Mouse (Mus musculus) spleen, adult 2 months (tissue): ENCODE results near the gene Slc5a5. TPM values are rescaled to one million over a fixed set of nuclear protein-coding genes. Genes with fewer than 3 reads are reported as not detected.

ENCODE experiments used
- DNase-seq, 2 experiments: peaks; one replicate each; pipeline versions ENCODE4 v3.0.0 to v3.0.0-alpha.2; 2012 to 2021; ENCODE audit warnings: low spot score in 2 of 2, low read depth in 1 of 2
- H3K27ac ChIP-seq: fragments of 200-500 bp; 2 replicates; pipeline ENCODE4 v1.5.1; 2012; ENCODE audit warnings: low read length, inconsistent platforms; ENCODE audit not compliant: insufficient read depth
- H3K27me3 ChIP-seq: fragments of 200-500 bp; 2 replicates; pipeline ENCODE4 v1.6.1; 2012; ENCODE audit warnings: mild to moderate bottlenecking, moderate library complexity, low read length, inconsistent platforms; ENCODE audit not compliant: control insufficient read depth, insufficient read depth
- H3K36me3 ChIP-seq: fragments of 200-500 bp; 2 replicates; pipeline ENCODE4 v1.6.1; 2012; ENCODE audit warnings: mild to moderate bottlenecking, low read length, inconsistent platforms; ENCODE audit not compliant: control insufficient read depth, insufficient read depth
- H3K4me1 ChIP-seq: fragments of 200-500 bp; 2 replicates; pipeline ENCODE4 v1.6.1; 2011; ENCODE audit warnings: inconsistent platforms; ENCODE audit not compliant: control insufficient read depth, insufficient read depth, insufficient read length
- H3K4me3 ChIP-seq: fragments of 200-500 bp; 2 replicates; pipeline ENCODE4 v1.5.1; 2011; ENCODE audit warnings: mild to moderate bottlenecking, inconsistent platforms; ENCODE audit not compliant: insufficient read depth, insufficient read length; ENCODE audit errors: extremely low read depth
- CTCF ChIP-seq: fragments of 200-500 bp; IDR thresholded peaks from 2 replicates; pipeline ENCODE4 v1.5.1; 2011; ENCODE audit warnings: mild to moderate bottlenecking, inconsistent platforms; ENCODE audit not compliant: insufficient read depth, insufficient read length, insufficient replicate concordance; ENCODE audit errors: extremely low read depth
- POLR2A ChIP-seq: fragments of 200-500 bp; IDR thresholded peaks from 2 replicates; pipeline ENCODE4 v1.6.1; 2011; ENCODE audit warnings: low read depth, low read length, inconsistent platforms
- WGBS: fragments of 180-500 bp; shearing (Covaris S2); methylation state at CpG from one replicate; pipeline ENCODE4 v1.1.7; 2018; 5-methylcytosine and 5-hydroxymethylcytosine counted together
- polyA plus RNA-seq: library from polyadenylated mRNA; depleted of rRNA; stranded (reverse); fragments of >200 nt; gene quantifications from 2 replicates; pipeline ENCODE4 v1.2.3, GENCODE M21; 2012

Slc5a5 gene
- polyA plus RNA-seq, 1 experiment = 1.0 TPM

- H3K4me1 ChIP-seq = no peaks in the 10 kb centered on the region
- DNase-seq = no peak
- no peak overlapping the region for H3K4me3 ChIP-seq
- whole genome bisulfite sequencing = 96% methylated on average over 30 of the region's 30 CpGs
- TF ChIP-seq CTCF = no peak
- no peak for TF ChIP-seq POLR2A
- no peak overlapping the region for H3K27ac ChIP-seq
- peaks cover 46% of the 10 kb centered on the region for H3K36me3 ChIP-seq
- no peaks in the 10 kb centered on the region for H3K27me3 ChIP-seq
Observed at GRCm38 (mm10) chr8:70912955-70913354, 20.4 kb upstream of the Slc5a5 start.

GRCm38 (mm10) chr8:70911596-70911995 is 19.0 kb upstream of the Slc5a5 start:
- Histone ChIP-seq H3K4me3 (no peak overlapping the region), H3K4me1 (peaks cover 4% of the 10 kb centered on the region; the same call in 1 of the 2 replicates), H3K27me3 (no peaks in the 10 kb centered on the region), H3K36me3 (peaks cover 38% of the 10 kb centered on the region), H3K27ac (no peak overlapping the region)
- WGBS = 93% methylated on average over 5 of the region's 5 CpGs
- DNase-seq = no peak
- TF ChIP-seq POLR2A (no peak), CTCF (no peak)

GRCm38 (mm10) chr8:70907518-70907917 is 15.0 kb upstream of the Slc5a5 start:
- TF ChIP-seq CTCF (no peak), POLR2A (no peak)
- Histone ChIP-seq H3K27me3 (no peaks in the 10 kb centered on the region), H3K36me3 (peaks cover 3% of the 10 kb centered on the region; the same call in 1 of the 2 replicates), H3K4me1 (peaks cover 12% of the 10 kb centered on the region; the same call in 1 of the 2 replicates), H3K27ac (no peak overlapping the region), H3K4me3 (no peak overlapping the region)
- WGBS = 78% methylated on average over 2 of the region's 2 CpGs
- no peak for DNase-seq

- DNase-seq = peak; percentile 38 to 63
- TF ChIP-seq CTCF = no peak
- peak; percentile 50; the same call in 1 of the 2 replicates for TF ChIP-seq POLR2A
- Histone ChIP-seq H3K27me3 (no peaks in the 10 kb centered on the region), H3K27ac (peak within 1 kb of the TSS; percentile 86), H3K4me1 (peaks cover 12% of the 10 kb centered on the region; the same call in 1 of the 2 replicates), H3K4me3 (peak within 1 kb of the TSS; percentile 86), H3K36me3 (no peaks in the 10 kb centered on the region)
- under 1% methylated on average over 78 of the region's 86 CpGs for WGBS
Observed at GRCm38 (mm10) chr8:70905831-70906736, 13.5 kb upstream of the Slc5a5 start, which contains the start of gene Map1s. Gene Map1s (plus strand): TSS chr8:70905932.

- peak overlapping the region; percentile 86; the same call in 1 of the 2 replicates for H3K27ac ChIP-seq
- WGBS = 4% methylated on average over 8 of the region's 8 CpGs
- no peak for DNase-seq
- peaks cover 12% of the 10 kb centered on the region; the same call in 1 of the 2 replicates for H3K4me1 ChIP-seq
- H3K27me3 ChIP-seq = no peaks in the 10 kb centered on the region
- no peak for TF ChIP-seq CTCF
- TF ChIP-seq POLR2A = no peak
- H3K36me3 ChIP-seq = no peaks in the 10 kb centered on the region
- H3K4me3 ChIP-seq = peak overlapping the region; percentile 86
Observed at GRCm38 (mm10) chr8:70905463-70905830, 12.9 kb upstream of the Slc5a5 start.

GRCm38 (mm10) chr8:70904532-70904931 is 12.0 kb upstream of the Slc5a5 start:
- no peak for DNase-seq
- H3K4me3 ChIP-seq = no peak overlapping the region
- no peaks in the 10 kb centered on the region for H3K36me3 ChIP-seq
- WGBS = 19% methylated on average over 4 of the region's 4 CpGs
- no peaks in the 10 kb centered on the region for H3K27me3 ChIP-seq
- no peak overlapping the region for H3K27ac ChIP-seq
- TF ChIP-seq CTCF (no peak), POLR2A (no peak)
- H3K4me1 ChIP-seq = peaks cover 12% of the 10 kb centered on the region; the same call in 1 of the 2 replicates

GRCm38 (mm10) chr8:70903582-70903981 is 11.0 kb upstream of the Slc5a5 start:
- DNase-seq = no peak
- H3K36me3 ChIP-seq = no peaks in the 10 kb centered on the region
- no peaks in the 10 kb centered on the region for H3K27me3 ChIP-seq
- H3K27ac ChIP-seq = no peak overlapping the region
- no peak for TF ChIP-seq POLR2A
- no peak overlapping the region for H3K4me3 ChIP-seq
- H3K4me1 ChIP-seq = peaks cover 14% of the 10 kb centered on the region; the same call in 1 of the 2 replicates
